Mouse (Mus musculus): ENCODE results near the gene Ahr. TPM values are rescaled to one million over a fixed set of nuclear protein-coding genes. Genes with fewer than 3 reads are reported as not detected.

Gene Ahr
- total and polyA plus RNA-seq, 2 experiments from 2014 or later: 2.5 to 11.3 TPM

GRCm38 (mm10) chr12:35462667-35463066, 72.2 kb downstream of the Ahr start:
- no peak for TF ChIP-seq CTCF (IDR thresholded peaks at IDR 0.05)
- Histone ChIP-seq H3K9ac (replicated peaks; ENCODE audit: low read length, poor library complexity, severe bottlenecking) (no peak overlapping the region), H3K27me3 (ENCODE audit: insufficient read depth, low read length) (no peaks in the 10 kb centered on the region), H3K4me3 (ENCODE audit: low read depth, low read length) (no peak overlapping the region), H3K9me3 (ENCODE audit: low read length) (no peaks in the 10 kb centered on the region), H3K36me3 (ENCODE audit: insufficient read depth, low read length) (no peaks in the 10 kb centered on the region), H3K4me1 (ENCODE audit: insufficient read depth, low read length) (no peaks in the 10 kb centered on the region), H3K4me2 (ENCODE audit: low read depth, low read length, poor library complexity, severe bottlenecking) (no peak overlapping the region), H3K27ac (ENCODE audit: low read depth, low read length) (no peak overlapping the region)
- no peak for DNase-seq (ENCODE audit: low spot score)
- 92% methylated on average over 6 of the region's 6 CpGs for WGBS
- no peak for ATAC-seq (ENCODE audit: low FRiP score)

GRCm38 (mm10) chr12:35459662-35460061, 75.2 kb downstream of the Ahr start:
- Histone ChIP-seq H3K9ac (replicated peaks; ENCODE audit: low read length, poor library complexity, severe bottlenecking) (no peak overlapping the region), H3K27ac (ENCODE audit: low read depth, low read length) (no peak overlapping the region), H3K36me3 (ENCODE audit: insufficient read depth, low read length) (no peaks in the 10 kb centered on the region), H3K9me3 (ENCODE audit: low read length) (no peaks in the 10 kb centered on the region), H3K4me2 (ENCODE audit: low read depth, low read length, poor library complexity, severe bottlenecking) (no peak overlapping the region), H3K4me3 (ENCODE audit: low read depth, low read length) (no peak overlapping the region), H3K4me1 (ENCODE audit: insufficient read depth, low read length) (no peaks in the 10 kb centered on the region), H3K27me3 (ENCODE audit: insufficient read depth, low read length) (no peaks in the 10 kb centered on the region)
- DNase-seq (ENCODE audit: low spot score): no peak
- 86% methylated on average over 3 of the region's 3 CpGs for WGBS
- no peak for ATAC-seq (ENCODE audit: low FRiP score)
- TF ChIP-seq CTCF (IDR thresholded peaks at IDR 0.05): no peak

Data from midbrain, postnatal 0 days (tissue).